Mouse (Mus musculus) forelimb bud, embryonic 11.5 days (tissue): ENCODE measurements around the gene Nle1.

Source experiments
- DNase-seq: peaks from one replicate; pipeline ENCODE4 v3.0.0-alpha.2; 2012; ENCODE audit warnings: low read depth, low spot score

The Nle1 gene

GRCm38 (mm10) chr11:82914711-82915352 is 6.6 kb upstream of the Nle1 start:
- peak; percentile 86 for DNase-seq

GRCm38 (mm10) chr11:82910679-82911389 is 2.6 kb upstream of the Nle1 start:
- DNase-seq: no peak

- DNase-seq: no peak
Observed at GRCm38 (mm10) chr11:82910250-82910649, 2.0 kb upstream of the Nle1 start, which contains the start of gene Unc45b. Gene Unc45b, plus strand, starts transcription at chr11:82910550.

- no peak for DNase-seq
Observed at GRCm38 (mm10) chr11:82908608-82908989, 388 bp upstream of the Nle1 start.

- no peak for DNase-seq
Observed at GRCm38 (mm10) chr11:82905816-82906215, 2.4 kb downstream of the Nle1 start.

GRCm38 (mm10) chr11:82904952-82905351 is 3.3 kb downstream of the Nle1 start:
- DNase-seq: no peak

- no peak for DNase-seq
Observed at GRCm38 (mm10) chr11:82901606-82902310, 6.5 kb downstream of the Nle1 start.

GRCm38 (mm10) chr11:82899720-82900119 is 8.5 kb downstream of the Nle1 start:
- DNase-seq: no peak

GRCm38 (mm10) chr11:82897478-82897877 is 10.7 kb downstream of the Nle1 start:
- no peak for DNase-seq

GRCm38 (mm10) chr11:82891936-82892335 is 16.3 kb downstream of the Nle1 start, which contains the start of gene Fndc8:
Gene Fndc8, plus strand, starts transcription at chr11:82892124.
- DNase-seq: no peak

GRCm38 (mm10) chr11:82890342-82890762 is 17.9 kb downstream of the Nle1 start, which contains the start of gene Rad51d:
Gene Rad51d, minus strand, starts transcription at chr11:82890614.
- peak; percentile 90 for DNase-seq

GRCm38 (mm10) chr11:82889524-82890341 is 18.5 kb downstream of the Nle1 start:
- peak; percentile 16 for DNase-seq

GRCm38 (mm10) chr11:82888491-82888946 is 19.7 kb downstream of the Nle1 start:
- no peak for DNase-seq

- DNase-seq: no peak
Observed at GRCm38 (mm10) chr11:82886559-82886958, 21.7 kb downstream of the Nle1 start.

- no peak for DNase-seq
Observed at GRCm38 (mm10) chr11:82883180-82883579, 25.0 kb downstream of the Nle1 start.

- no peak for DNase-seq
Observed at GRCm38 (mm10) chr11:82877726-82878344, 30.4 kb downstream of the Nle1 start.

- no peak for DNase-seq
Observed at GRCm38 (mm10) chr11:82875631-82876030, 32.6 kb downstream of the Nle1 start.

GRCm38 (mm10) chr11:82874924-82875323 is 33.3 kb downstream of the Nle1 start:
- DNase-seq: no peak

GRCm38 (mm10) chr11:82871031-82871446 is 37.2 kb downstream of the Nle1 start, which contains the start of gene Rffl:
Gene Rffl, minus strand, starts transcription at chr11:82871210.
- DNase-seq: peak; percentile 89

GRCm38 (mm10) chr11:82870173-82871030 is 37.8 kb downstream of the Nle1 start:
- DNase-seq: peak; percentile 28
